Mouse (Mus musculus): ENCODE results near the gene Camsap1.

Camsap1 gene

DNA sequence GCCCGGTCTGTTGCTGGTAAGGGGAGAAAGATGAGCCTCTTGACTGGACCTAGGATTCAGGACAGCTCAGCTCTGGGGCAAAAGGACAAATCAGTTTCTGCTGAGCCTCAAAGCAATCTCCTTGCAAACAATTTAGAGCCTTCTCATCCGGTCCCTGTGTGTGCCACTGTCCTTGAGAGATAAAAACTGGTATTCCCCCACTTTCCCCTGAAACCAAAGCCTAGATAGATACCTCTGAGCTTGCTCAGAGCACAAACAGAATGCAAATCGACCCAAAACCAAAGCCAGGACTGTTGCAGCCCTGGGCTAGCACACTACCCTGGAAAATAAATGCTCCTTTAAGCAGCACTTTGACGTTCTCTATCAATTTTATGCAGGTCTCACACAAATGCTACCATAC, 4.1 kb downstream of the Camsap1 start:
- no peak for DNase-seq (ENCODE audit: low spot score)

DNA sequence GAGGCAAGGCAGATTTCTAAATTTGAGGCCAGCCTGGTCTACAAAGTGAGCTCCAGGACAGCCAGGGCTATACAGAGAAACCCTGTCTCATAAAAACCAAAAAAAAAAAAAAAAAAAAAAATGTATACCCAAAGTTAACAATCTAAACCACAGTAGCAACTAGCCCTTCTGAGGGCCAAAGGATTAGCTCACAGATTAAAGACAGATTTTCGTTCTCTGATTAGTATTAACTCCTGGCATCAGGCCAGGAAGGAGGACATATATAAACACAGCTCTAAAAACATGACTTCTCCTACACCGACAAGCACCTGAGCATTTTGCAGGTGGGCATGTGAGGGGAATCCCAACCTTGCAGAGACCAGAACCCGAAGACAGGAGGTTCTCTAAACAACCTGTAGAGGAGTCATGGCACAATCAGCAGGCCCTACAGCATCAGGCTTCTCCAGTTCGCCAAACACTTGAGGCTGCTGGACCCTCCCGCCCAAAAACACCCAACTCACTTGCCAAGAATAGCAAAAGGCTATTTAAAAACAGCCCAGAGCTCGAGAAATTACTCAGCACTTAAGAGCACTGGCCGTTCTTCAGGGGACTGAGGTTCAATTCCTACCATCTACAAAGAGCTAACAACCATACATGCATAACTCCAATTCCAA, 5.4 kb downstream of the Camsap1 start:
- no peak for DNase-seq (ENCODE audit: low spot score)

GRCm38 (mm10) chr2:25975141-25975770, 7.8 kb downstream of the Camsap1 start:
- no peak for DNase-seq (ENCODE audit: low spot score)

- no peak for DNase-seq (ENCODE audit: low spot score)
Measured at GRCm38 (mm10) chr2:25970426-25970825, 12.7 kb downstream of the Camsap1 start.

DNA sequence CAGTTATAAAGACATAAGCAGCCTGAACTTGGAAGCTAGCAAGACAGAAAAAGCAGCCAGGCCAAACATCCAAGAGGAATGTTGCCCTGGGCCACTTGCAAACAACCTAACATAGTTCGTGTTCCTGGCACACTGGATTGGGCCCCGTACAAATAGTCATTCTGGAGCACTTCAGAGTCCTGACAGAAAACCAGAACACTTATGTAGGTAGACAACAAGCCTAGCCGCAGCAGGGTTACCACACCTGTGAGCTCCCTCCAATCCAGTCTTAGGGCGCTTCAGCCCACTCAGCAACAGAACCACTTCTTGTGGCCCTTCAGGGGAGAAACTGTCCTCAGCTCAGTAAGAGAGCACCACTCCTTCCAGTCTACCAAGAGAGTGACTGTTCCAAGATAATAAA, 13.8 kb downstream of the Camsap1 start:
- no peak for DNase-seq (ENCODE audit: low spot score)

DNA sequence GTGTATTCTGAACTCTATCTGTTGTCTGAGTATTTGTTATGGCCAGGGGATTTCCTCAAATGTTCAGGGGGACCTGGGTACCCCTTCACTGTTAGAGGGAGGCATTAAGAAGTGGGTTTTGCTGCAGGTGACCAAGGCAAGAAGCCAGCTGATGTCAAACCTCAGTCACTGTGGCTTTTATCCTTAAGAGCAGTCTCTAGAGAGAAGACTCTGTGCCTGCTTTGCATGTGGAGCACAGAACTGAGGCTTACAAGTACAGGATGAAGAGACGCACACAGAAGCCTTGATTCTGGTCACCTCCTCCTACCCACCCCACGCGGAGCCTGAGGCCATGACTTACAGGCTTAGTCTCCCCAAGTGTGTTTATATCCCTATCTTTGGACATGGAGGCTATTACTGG, 33.8 kb downstream of the Camsap1 start:
- DNase-seq (ENCODE audit: low spot score), result no peak

- DNase-seq (ENCODE audit: low spot score), result peak; percentile 8
Measured at GRCm38 (mm10) chr2:25947950-25948349, 35.1 kb downstream of the Camsap1 start.

GRCm38 (mm10) chr2:25943822-25944221, 39.3 kb downstream of the Camsap1 start:
- DNase-seq (ENCODE audit: low spot score), result no peak

- DNase-seq (ENCODE audit: low spot score), result no peak
Measured at GRCm38 (mm10) chr2:25940503-25940902, 42.6 kb downstream of the Camsap1 start.

GRCm38 (mm10) chr2:25931249-25931859, 51.7 kb downstream of the Camsap1 start:
- DNase-seq (ENCODE audit: low spot score), result peak; percentile 65

DNA sequence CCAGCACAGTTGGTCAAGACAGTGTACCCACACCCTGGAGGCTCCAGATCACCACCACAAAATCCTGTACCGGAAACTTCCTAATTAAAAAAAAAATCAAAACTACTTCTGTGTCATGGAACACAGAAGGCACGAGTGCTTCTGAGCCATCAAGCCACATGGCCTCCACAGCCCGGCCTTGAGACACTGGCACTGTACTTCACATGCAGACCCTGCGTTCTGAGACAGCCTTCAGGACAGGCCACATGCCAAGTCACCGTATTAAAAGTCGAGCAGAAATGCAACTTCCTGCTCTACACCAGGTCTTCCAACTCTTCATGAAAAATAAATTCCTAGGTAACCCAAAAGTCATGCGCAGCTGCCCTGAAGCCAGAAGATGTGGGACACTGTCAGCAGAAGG, 55.3 kb downstream of the Camsap1 start:
- no peak for DNase-seq (ENCODE audit: low spot score)

- no peak for DNase-seq (ENCODE audit: low spot score)
Measured at GRCm38 (mm10) chr2:25924934-25925333, 58.1 kb downstream of the Camsap1 start.

DNA sequence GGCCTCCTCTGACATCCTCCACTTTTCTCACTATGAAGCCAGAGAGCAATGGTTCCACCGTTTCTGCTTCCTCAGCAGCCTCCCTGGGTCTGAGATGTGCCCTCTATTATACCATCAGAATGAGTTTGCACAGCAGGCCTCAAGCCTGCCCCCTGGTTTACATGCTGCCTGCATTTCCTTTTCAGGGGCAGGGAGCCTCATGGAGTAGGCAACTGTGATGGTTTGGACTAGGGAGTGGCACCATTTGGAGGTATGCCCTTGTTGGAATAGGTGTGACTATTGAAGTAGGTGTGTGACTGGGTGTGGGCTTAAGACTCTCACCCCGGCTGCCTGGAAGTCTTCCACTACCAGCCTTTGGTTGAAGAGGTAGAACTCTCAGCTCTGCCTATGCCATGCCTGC, 59.3 kb downstream of the Camsap1 start:
- DNase-seq (ENCODE audit: low spot score), result no peak

DNA sequence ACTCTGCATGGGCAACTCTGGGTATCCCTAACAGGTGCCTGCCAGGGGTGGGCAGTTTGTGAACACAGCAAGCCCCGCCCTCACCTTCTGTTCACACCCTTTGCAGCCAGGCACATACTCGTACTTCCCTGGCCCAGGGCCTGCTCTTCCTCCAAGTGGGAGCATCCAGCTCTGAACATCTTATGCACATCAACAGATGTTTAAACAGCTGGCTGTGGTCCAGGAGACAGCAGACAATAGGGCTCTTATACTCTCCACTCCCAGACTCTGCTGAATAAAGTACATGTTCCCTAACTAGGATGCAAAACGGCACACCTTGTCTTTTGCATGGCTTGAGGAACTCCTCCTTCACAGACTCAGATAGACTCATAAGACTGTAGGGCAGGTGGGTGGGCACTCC, 63.1 kb downstream of the Camsap1 start:
- DNase-seq (ENCODE audit: low spot score), result no peak

DNA sequence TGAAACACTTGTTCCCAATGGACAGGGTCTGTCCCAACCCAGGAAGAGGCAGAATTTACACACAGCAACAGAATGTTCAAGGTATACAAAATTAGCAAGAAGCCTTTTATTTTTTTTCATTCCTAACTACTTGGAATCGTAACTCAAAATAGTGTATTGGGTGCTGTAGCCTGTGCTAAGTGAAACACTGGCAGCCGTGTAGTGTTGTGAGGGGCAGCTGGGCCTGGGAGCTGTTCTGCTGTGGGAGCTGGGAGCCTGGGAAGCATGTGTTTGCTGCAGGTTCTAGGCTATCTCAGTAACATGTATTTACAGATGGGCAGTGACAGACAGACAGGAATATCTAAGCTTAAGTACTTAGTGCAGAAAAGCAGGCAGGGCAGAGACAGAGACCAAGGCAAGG, 64.7 kb downstream of the Camsap1 start:
- no peak for DNase-seq (ENCODE audit: low spot score)

DNA sequence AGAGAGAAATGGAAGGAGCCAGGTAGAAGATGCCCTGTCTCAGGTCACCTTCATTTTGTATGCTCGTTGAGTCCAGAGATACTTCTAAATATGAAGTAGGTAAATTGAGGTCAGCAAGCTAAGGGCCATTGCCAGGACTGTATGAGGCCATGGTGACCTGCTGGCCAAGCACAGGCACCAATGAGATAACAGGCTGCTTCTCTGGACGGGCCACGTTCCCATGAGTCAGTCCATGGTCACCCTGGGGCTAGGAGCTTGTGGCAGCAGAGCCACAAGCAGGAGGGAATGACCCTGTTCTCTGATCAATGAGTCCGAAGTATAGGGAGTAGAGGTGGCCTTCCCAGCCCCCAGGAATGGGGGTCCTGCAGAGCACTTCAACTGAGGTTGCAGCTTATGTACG, 68.3 kb downstream of the Camsap1 start:
- no peak for DNase-seq (ENCODE audit: low spot score)

- DNase-seq (ENCODE audit: low spot score), result no peak
Measured at GRCm38 (mm10) chr2:25914201-25914600, 68.9 kb downstream of the Camsap1 start.

GRCm38 (mm10) chr2:25913247-25913646, 69.8 kb downstream of the Camsap1 start:
- peak; percentile 12 for DNase-seq (ENCODE audit: low spot score)

DNA sequence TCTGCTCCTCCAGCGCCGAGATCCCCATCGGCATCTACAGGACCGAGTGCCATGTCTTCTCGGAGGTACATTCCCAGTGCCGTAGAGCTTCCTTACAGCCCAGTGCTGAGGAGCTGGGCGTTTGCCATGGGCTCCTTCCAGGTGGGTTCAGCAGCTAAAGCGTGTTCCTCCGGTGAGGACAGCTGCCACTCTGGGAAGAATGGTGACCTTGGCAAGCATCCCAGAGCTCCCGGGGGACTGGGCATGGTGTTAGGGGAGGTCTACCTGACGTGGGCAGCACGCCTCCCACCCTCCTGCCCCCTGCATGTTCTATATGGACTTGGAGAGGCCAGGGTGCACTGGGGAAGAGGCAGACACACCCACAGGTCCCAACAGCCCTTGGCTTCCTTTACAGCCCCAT, 73.2 kb downstream of the Camsap1 start:
- DNase-seq (ENCODE audit: low spot score), result no peak

GRCm38 (mm10) chr2:25898970-25899369, 84.1 kb downstream of the Camsap1 start:
- no peak for DNase-seq (ENCODE audit: low spot score)

DNA sequence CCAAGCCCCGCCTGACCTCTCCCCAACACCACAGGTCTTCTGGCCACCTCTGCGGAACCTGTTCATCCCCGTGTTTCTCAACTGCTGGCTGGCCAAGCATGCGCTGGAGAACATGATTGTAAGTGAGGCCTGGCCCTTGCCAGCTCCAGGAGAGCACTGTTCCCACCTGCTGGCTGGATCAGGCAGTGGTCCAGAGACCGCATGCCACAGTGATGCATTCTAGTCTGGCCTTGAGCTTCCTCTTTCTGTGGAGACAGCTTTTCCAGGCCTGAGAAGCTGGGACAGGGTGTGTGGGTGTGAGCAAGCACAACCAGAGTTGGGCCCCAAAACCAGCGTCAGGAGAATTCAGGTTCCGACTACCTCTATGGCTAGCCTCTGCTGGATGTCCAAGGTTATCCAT, 90.6 kb downstream of the Camsap1 start:
- no peak for DNase-seq (ENCODE audit: low spot score)

DNA sequence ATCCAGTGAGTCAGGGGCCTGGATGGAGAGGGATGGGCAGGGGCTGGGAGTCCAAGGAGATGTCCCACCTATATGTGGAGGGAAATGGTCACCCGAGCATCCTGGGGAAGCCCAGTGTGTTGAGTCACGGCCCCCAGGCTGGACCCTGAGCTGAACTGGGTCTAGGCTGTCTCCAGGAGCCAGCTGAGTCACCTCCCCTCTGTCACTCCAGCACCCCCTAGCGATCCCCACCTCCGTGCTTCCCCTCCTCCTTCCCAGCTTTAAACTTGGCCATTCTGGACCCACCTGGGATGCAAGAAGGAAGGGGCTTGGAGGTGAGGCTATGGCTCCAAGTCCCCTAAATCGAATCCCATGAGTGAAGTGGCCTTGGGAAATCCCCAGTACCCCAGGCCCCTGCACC, 94.9 kb downstream of the Camsap1 start:
- DNase-seq (ENCODE audit: low spot score), result no peak

- no peak for DNase-seq (ENCODE audit: low spot score)
Measured at GRCm38 (mm10) chr2:25887226-25887625, 95.9 kb downstream of the Camsap1 start.

GRCm38 (mm10) chr2:25884756-25885155, 98.3 kb downstream of the Camsap1 start:
- no peak for DNase-seq (ENCODE audit: low spot score)
